Mouse (Mus musculus): ENCODE measurements at regions not wholly inside any gene's neighbourhood (a gene's known extent, or its start where the extent isn't known, plus 50 kb on each side); places are given as distances from the start of the nearest gene placed in this dataset.

DNA sequence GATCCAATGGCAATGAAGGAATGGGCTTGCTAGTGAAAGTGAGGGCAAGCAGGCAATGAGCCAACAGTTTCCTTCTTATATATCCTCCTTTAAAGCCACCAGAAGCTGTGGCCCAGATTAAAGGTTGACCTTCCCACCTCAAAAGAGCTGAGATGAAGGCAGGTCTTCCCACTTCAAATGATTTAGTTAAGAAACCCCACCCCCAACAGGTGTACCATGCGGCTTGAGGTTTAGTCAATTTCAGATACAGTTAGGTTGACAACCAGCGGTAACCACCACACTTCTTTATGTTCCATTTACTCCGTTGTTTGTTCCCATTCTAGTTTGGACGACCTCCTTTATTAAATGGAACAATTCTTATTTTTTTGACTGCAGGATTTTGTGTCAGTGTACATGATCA lies 317.8 kb upstream of the Ptger4 start:
- H3K9me3 ChIP-seq (ENCODE audit: control insufficient read depth, low read length) = no peaks in the 10 kb centered on the region
- TF ChIP-seq GATA1 (IDR thresholded peaks at IDR 0.05; ENCODE audit: low read length) (no peak), TAL1 (IDR thresholded peaks at IDR 0.05; ENCODE audit: low read length) (no peak)

DNA sequence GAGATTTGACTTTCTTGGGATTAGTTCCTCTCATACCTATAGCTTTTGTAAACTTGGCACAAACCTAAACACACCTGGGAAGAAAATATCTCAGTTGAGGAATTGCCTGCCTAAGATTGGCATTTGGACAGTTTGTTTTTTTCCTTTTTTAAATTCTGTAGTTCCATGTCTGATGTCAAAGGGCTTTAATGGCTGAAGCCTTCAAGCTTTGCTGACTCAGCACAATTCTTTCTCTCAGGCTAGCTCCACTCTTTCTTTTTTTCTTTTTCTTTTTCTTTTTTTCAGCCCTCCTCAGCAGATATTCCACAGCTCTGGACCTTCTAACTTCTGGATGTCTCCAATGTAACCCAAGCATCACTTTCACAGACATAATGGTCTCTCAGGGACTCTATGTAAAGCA lies 330.4 kb upstream of the Ptger4 start:
- Histone ChIP-seq H3K4me3 (replicated peaks) (no peak overlapping the region), H3K4me1 (ENCODE audit: control insufficient read depth) (no peaks in the 10 kb centered on the region), H3K9me3 (ENCODE audit: control insufficient read depth, low read length) (no peaks in the 10 kb centered on the region), H3K27me3 (ENCODE audit: control insufficient read depth) (no peaks in the 10 kb centered on the region), H3K36me3 (ENCODE audit: control insufficient read depth) (no peaks in the 10 kb centered on the region)
- TF ChIP-seq TAL1 (IDR thresholded peaks at IDR 0.05; ENCODE audit: low read length) (no peak), GATA1 (IDR thresholded peaks at IDR 0.05; ENCODE audit: low read length) (no peak)

More for the DNA sequence above, 317.8 kb upstream of the Ptger4 start:
- no peaks in the 10 kb centered on the region for H3K4me1 ChIP-seq (ENCODE audit: control insufficient read depth)
- no peaks in the 10 kb centered on the region for H3K27me3 ChIP-seq (ENCODE audit: control insufficient read depth)
- H3K4me3 ChIP-seq (replicated peaks) = no peak overlapping the region
- no peaks in the 10 kb centered on the region for H3K36me3 ChIP-seq (ENCODE audit: control insufficient read depth)

DNA sequence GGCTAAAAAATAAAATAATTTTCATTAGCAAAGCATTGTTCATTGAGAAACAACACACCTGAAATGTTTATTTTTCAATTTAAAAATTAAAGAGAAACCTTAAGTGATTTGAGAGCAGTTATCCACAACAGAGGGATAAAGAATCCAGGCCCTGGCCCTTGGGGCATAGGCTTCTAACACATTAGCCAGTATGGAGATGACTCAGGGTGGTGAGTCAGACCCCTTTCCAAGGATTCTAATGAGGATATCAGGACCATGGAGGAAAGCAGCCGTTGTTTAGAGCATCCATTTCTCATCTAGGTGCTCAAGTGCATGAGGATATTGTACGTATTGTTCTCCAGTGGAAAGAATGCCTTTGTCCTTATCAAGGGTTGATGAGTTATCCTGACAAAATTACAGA lies 335.6 kb upstream of the Ptger4 start:
- Histone ChIP-seq H3K27me3 (ENCODE audit: control insufficient read depth) (no peaks in the 10 kb centered on the region), H3K4me3 (replicated peaks) (no peak overlapping the region), H3K36me3 (ENCODE audit: control insufficient read depth) (no peaks in the 10 kb centered on the region), H3K4me1 (ENCODE audit: control insufficient read depth) (no peaks in the 10 kb centered on the region), H3K9me3 (ENCODE audit: control insufficient read depth, low read length) (no peaks in the 10 kb centered on the region)
- TF ChIP-seq GATA1 (IDR thresholded peaks at IDR 0.05; ENCODE audit: low read length) (no peak), TAL1 (IDR thresholded peaks at IDR 0.05; ENCODE audit: low read length) (no peak)

DNA sequence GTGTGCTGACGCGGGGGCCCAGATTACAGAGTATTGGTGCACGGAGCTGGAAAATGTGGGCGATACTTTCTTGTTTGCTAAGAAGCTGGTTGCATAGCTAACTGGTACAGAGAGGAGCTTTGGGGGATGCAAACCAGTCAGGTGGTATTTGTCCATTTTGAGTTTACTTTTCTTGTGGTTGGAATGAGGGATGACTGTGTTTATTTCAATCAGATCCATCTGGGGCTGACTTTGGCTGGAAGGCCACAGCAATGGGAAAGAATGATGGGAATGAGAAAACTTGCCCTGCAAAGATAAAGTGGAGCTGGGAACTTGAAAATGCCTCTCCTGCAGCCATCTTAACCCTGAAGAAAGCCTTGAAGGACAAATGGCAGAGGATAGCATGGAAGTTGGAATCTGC lies 336.4 kb upstream of the Ptger4 start:
- no peak overlapping the region for H3K4me3 ChIP-seq (replicated peaks)
- no peaks in the 10 kb centered on the region for H3K4me1 ChIP-seq (ENCODE audit: control insufficient read depth)
- no peaks in the 10 kb centered on the region for H3K9me3 ChIP-seq (ENCODE audit: control insufficient read depth, low read length)
- no peaks in the 10 kb centered on the region for H3K27me3 ChIP-seq (ENCODE audit: control insufficient read depth)
- TF ChIP-seq TAL1 (IDR thresholded peaks at IDR 0.05; ENCODE audit: low read length) (no peak), GATA1 (IDR thresholded peaks at IDR 0.05; ENCODE audit: low read length) (no peak)
- no peaks in the 10 kb centered on the region for H3K36me3 ChIP-seq (ENCODE audit: control insufficient read depth)

DNA sequence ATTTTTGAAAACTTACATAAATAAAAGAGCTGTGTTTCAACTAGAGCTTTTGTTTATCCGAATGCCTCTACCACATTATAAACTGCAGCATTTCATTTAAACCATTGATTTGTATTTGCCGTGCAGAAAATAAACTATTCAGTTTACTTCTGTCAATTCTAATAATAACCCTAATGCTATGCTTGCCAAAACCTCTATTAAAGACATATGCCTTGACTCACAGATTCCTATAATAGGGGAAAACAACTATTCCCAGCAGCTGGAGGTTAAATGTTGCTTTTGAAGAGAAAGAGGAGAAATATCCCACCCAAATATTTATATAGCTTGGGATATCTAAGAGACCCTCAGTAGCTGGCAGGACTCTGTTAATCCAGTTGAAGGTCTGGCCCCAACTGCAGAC lies 340.4 kb upstream of the Ptger4 start:
- no peak for TF ChIP-seq TAL1 (IDR thresholded peaks at IDR 0.05; ENCODE audit: low read length)
- no peak for TF ChIP-seq GATA1 (IDR thresholded peaks at IDR 0.05; ENCODE audit: low read length)
- H3K36me3 ChIP-seq (ENCODE audit: control insufficient read depth) = no peaks in the 10 kb centered on the region
- no peaks in the 10 kb centered on the region for H3K9me3 ChIP-seq (ENCODE audit: control insufficient read depth, low read length)
- H3K4me1 ChIP-seq (ENCODE audit: control insufficient read depth) = no peaks in the 10 kb centered on the region
- no peaks in the 10 kb centered on the region for H3K27me3 ChIP-seq (ENCODE audit: control insufficient read depth)
- H3K4me3 ChIP-seq (replicated peaks) = no peak overlapping the region

DNA sequence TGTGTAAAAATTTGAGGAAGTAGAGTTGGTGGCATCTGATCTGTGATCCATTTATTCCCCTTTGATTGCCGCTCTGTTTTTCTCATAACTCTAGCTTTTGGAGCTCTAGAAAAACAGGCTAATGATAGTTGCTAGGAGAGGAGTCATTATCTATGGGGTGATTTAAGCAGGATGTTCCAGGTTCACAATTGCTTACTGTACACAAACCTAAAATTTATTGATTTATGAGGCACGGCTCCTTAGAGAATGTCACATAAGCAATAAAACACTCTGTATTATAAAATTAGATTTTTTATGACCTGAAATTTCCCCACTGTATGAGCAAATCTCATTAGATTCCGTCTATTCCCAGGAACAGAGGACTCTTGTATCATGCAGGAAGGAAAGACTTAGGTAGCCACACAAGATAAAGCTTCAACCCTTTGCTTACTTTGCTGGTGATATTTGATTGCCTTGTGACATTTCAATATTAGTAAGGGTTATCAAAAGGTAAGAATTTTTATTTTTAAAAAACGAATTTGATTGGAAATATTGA lies 360.8 kb upstream of the Ptger4 start:
- Histone ChIP-seq H3K27me3 (ENCODE audit: control insufficient read depth) (no peaks in the 10 kb centered on the region), H3K4me3 (replicated peaks) (no peak overlapping the region), H3K4me1 (ENCODE audit: control insufficient read depth) (no peaks in the 10 kb centered on the region), H3K9me3 (ENCODE audit: control insufficient read depth, low read length) (no peaks in the 10 kb centered on the region), H3K36me3 (ENCODE audit: control insufficient read depth) (no peaks in the 10 kb centered on the region)
- no peak for TF ChIP-seq GATA1 (IDR thresholded peaks at IDR 0.05; ENCODE audit: low read length)
- no peak for TF ChIP-seq TAL1 (IDR thresholded peaks at IDR 0.05; ENCODE audit: low read length)

DNA sequence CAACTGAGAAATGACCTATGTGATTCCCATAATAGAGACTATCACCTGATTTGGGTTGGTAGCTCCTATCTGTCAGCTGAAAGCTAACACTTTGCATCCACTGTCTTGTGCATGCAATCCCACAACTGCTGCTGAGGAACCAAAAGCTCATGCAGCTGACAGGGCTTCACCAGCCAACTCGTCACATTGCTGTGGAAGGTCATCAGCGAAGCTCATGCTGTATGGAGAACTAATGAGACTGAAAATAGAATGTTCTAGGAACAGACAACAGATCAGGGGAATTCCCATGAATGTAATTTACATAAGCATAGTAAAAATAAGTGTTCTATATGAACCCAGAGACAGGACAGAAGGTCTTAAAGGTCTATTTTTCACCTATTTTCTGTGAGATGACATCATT lies 363.5 kb upstream of the Ptger4 start:
- H3K4me3 ChIP-seq (replicated peaks) = no peak overlapping the region
- no peaks in the 10 kb centered on the region for H3K9me3 ChIP-seq (ENCODE audit: control insufficient read depth, low read length)
- no peaks in the 10 kb centered on the region for H3K27me3 ChIP-seq (ENCODE audit: control insufficient read depth)
- H3K36me3 ChIP-seq (ENCODE audit: control insufficient read depth) = no peaks in the 10 kb centered on the region
- no peak for TF ChIP-seq TAL1 (IDR thresholded peaks at IDR 0.05; ENCODE audit: low read length)
- no peak for TF ChIP-seq GATA1 (IDR thresholded peaks at IDR 0.05; ENCODE audit: low read length)
- no peaks in the 10 kb centered on the region for H3K4me1 ChIP-seq (ENCODE audit: control insufficient read depth)

DNA sequence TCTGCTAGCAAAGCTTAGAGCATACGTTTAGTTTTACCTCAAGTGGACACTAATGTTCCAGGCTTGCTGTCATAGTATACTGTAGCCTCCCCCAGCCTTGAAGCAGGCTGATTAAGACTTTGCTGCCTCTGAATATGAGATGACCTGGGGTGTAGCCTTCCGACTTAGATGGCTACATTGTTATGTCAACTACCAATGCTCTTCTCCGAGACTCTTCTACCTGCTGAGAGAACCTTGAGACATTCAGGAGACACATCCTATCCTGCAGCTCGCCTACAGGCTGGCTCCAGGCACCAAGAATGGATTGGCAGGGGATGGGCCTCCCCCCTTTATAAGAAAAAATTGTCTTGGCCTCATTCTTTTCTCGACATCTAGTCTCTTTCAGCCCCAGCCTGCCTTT lies 379.0 kb upstream of the Ptger4 start:
- no peaks in the 10 kb centered on the region for H3K4me1 ChIP-seq (ENCODE audit: control insufficient read depth)
- TF ChIP-seq GATA1 (IDR thresholded peaks at IDR 0.05; ENCODE audit: low read length) (no peak), TAL1 (IDR thresholded peaks at IDR 0.05; ENCODE audit: low read length) (no peak)
- no peaks in the 10 kb centered on the region for H3K36me3 ChIP-seq (ENCODE audit: control insufficient read depth)
- H3K27me3 ChIP-seq (ENCODE audit: control insufficient read depth) = no peaks in the 10 kb centered on the region
- no peak overlapping the region for H3K4me3 ChIP-seq (replicated peaks)
- no peaks in the 10 kb centered on the region for H3K9me3 ChIP-seq (ENCODE audit: control insufficient read depth, low read length)

DNA sequence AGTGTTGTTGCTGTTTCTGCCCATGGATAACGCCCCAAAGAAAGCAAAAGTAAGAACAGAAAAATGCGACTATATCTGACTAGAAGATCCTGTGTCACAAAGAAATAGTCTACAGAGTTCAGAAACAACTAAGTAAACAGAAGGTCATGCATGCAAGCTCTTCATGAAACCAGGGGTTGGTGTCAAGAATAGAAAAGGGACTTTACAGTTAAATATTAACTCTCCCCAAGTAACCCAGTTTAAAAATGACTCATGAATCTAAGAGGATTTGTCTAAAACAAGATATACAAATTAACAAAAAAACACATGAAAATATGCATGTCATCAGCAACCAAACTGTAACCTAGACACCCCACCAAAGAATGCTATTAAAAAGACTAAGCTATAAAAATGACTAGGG lies 381.4 kb upstream of the Ptger4 start:
- TF ChIP-seq GATA1 (IDR thresholded peaks at IDR 0.05; ENCODE audit: low read length) = no peak
- no peak for TF ChIP-seq TAL1 (IDR thresholded peaks at IDR 0.05; ENCODE audit: low read length)
- H3K27me3 ChIP-seq (ENCODE audit: control insufficient read depth) = no peaks in the 10 kb centered on the region
- H3K9me3 ChIP-seq (ENCODE audit: control insufficient read depth, low read length) = no peaks in the 10 kb centered on the region
- no peaks in the 10 kb centered on the region for H3K4me1 ChIP-seq (ENCODE audit: control insufficient read depth)
- H3K36me3 ChIP-seq (ENCODE audit: control insufficient read depth) = no peaks in the 10 kb centered on the region
- no peak overlapping the region for H3K4me3 ChIP-seq (replicated peaks)

DNA sequence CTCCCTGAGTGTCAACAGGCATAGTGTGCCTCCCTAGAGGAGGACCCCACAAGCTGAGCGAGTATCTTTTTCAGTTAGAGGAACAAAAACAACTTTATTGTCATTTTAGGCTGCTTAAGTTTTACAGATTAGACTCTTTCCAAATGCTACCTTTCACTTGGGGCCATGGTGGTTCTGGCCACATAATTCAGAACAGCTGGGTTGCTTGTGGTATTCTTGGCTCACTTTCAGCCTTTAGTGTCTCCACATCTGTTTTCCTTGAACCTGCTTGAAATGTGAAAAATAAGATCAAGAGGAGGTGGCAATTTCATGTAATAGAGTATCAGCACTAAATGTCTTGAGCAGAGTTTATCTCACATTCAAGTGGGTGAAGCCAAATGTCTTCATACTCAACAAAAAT lies 402.7 kb upstream of the Ptger4 start:
- H3K4me3 ChIP-seq (replicated peaks) = no peak overlapping the region
- no peaks in the 10 kb centered on the region for H3K4me1 ChIP-seq (ENCODE audit: control insufficient read depth)
- no peaks in the 10 kb centered on the region for H3K36me3 ChIP-seq (ENCODE audit: control insufficient read depth)
- TF ChIP-seq TAL1 (IDR thresholded peaks at IDR 0.05; ENCODE audit: low read length) = no peak
- TF ChIP-seq GATA1 (IDR thresholded peaks at IDR 0.05; ENCODE audit: low read length) = no peak
- no peaks in the 10 kb centered on the region for H3K9me3 ChIP-seq (ENCODE audit: control insufficient read depth, low read length)
- H3K27me3 ChIP-seq (ENCODE audit: control insufficient read depth) = no peaks in the 10 kb centered on the region
